Mouse (Mus musculus) adrenal gland, postnatal 4 days (tissue): ENCODE measurements at regions not wholly inside any gene's neighbourhood (a gene's known extent, or its start where the extent isn't known, plus 50 kb on each side); places are given as distances from the start of the nearest gene placed in this dataset.
"Not testable (repeated sequence)": the region's sequence is repeated elsewhere in the genome, so short reads cannot be mapped to it uniquely, and the experiment has no call there.

Experiments used
- DNase-seq, 2 experiments: peaks; one replicate each; pipeline ENCODE4 v3.0.0; 2021 to 2022; ENCODE audit warnings: low spot score in 2 of 2, mixed read lengths in 2 of 2

GRCm38 (mm10) chr16:93353971-93354370 is 249.9 kb downstream of the Setd4 start:
- no peak for DNase-seq

- DNase-seq, result no peak
These were observed 259.3 kb downstream of the Setd4 start for GRCm38 (mm10) chr16:93344555-93344954.

- DNase-seq, result no peak
These were observed 261.2 kb downstream of the Setd4 start for GRCm38 (mm10) chr16:93342701-93343100.

- DNase-seq, result no peak
These were observed 262.1 kb downstream of the Setd4 start for GRCm38 (mm10) chr16:93341791-93342190.

- no peak for DNase-seq
These were observed 265.1 kb downstream of the Setd4 start for GRCm38 (mm10) chr16:93338806-93339205.

- DNase-seq, result no peak
These were observed 268.3 kb downstream of the Setd4 start for GRCm38 (mm10) chr16:93335322-93336111.

GRCm38 (mm10) chr16:93333654-93334053 is 270.2 kb downstream of the Setd4 start:
- DNase-seq, result no peak

- no peak for DNase-seq
These were observed 275.0 kb downstream of the Setd4 start for GRCm38 (mm10) chr16:93328680-93329395.

- DNase-seq, result no peak
These were observed 279.0 kb downstream of the Setd4 start for GRCm38 (mm10) chr16:93324911-93325310.

- no peak for DNase-seq
These were observed 280.7 kb downstream of the Setd4 start for GRCm38 (mm10) chr16:93323172-93323571.

GRCm38 (mm10) chr16:93319581-93319980 is 284.3 kb downstream of the Setd4 start:
- no peak for DNase-seq

- DNase-seq, result no peak
These were observed 292.2 kb downstream of the Setd4 start for GRCm38 (mm10) chr16:93311644-93312043.

GRCm38 (mm10) chr16:93308666-93309360 is 295.1 kb downstream of the Setd4 start:
- no peak for DNase-seq

- no peak for DNase-seq
These were observed 296.9 kb downstream of the Setd4 start for GRCm38 (mm10) chr16:93306951-93307350.

- DNase-seq, result not testable (repeated sequence)
These were observed 297.7 kb downstream of the Setd4 start for GRCm38 (mm10) chr16:93306140-93306539.

- DNase-seq, result no peak
These were observed 309.4 kb downstream of the Setd4 start for GRCm38 (mm10) chr16:93294430-93294829.

- peak; percentile 6 to 42 for DNase-seq
These were observed 310.8 kb downstream of the Setd4 start for GRCm38 (mm10) chr16:93292965-93293653.

GRCm38 (mm10) chr16:93292181-93292834 is 311.6 kb downstream of the Setd4 start:
- no peak for DNase-seq

- no peak for DNase-seq
These were observed 315.8 kb downstream of the Setd4 start for GRCm38 (mm10) chr16:93288036-93288435.

GRCm38 (mm10) chr16:93287520-93287919 is 316.3 kb downstream of the Setd4 start:
- no peak for DNase-seq

GRCm38 (mm10) chr16:93286816-93287215 is 317.0 kb downstream of the Setd4 start:
- DNase-seq, result no peak
